23 mouse cellular contexts compared by ENCODE assay signal in the genomic region with DNA sequence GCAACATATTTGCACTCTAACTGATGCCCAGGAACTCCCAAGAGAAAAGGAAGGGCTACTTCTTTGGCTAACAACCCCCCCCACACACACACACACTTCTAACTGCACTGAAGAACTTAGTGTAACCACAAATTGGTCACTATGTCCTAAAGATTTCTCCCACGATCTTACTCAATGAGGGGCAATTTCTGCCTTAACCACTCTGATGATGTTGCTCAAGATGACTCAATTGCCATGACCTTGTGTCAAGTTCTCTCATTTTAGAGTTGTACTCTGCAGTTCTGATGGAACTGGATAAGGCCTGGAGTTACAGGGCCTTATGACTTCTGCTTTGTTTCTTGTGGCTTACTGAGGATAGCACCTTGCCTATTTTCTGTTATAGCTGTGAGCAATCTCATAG.
DNase-seq lines count a peak whose midpoint lies in the region; ATAC-seq and TF ChIP-seq lines count a peak whose summit lies in the region.
"Had no signal": no experiment of that assay in that cellular context is flagged by ENCODE, and none has a peak within 500 bp of the region (broad histone marks: within the 10 kb centered on the region; RNA-seq: fewer than 3 reads in every experiment).

No protein-coding gene starts in this region.

- H3K4me2 ChIP-seq in forebrain, postnatal 0 days (ENCODE audit: low read depth), result no peak overlapping the region
- H3K4me2 ChIP-seq: embryonic facial prominence, embryonic 13.5 days; forebrain, embryonic 13.5 days; hindbrain, embryonic 12.5 days had no signal

- 82% methylated on average over 1 of the region's 1 CpGs for WGBS in forebrain, postnatal 0 days
- 82% methylated on average over 1 of the region's 1 CpGs for WGBS in limb, embryonic 10.5 days

- no peak overlapping the region for H3K4me3 ChIP-seq in forebrain, postnatal 0 days (ENCODE audit: low read depth, low read length)
- H3K4me3 ChIP-seq in limb, embryonic 10.5 days, result no peak overlapping the region
- H3K4me3 ChIP-seq: embryonic facial prominence, embryonic 13.5 days; forebrain, embryonic 13.5 days; gastrocnemius, adult 2 months; heart, embryonic 10.5 days; hindbrain, embryonic 12.5 days had no signal

- no peak for TF ChIP-seq CTCF in forebrain, postnatal 0 days (IDR thresholded peaks at IDR 0.05; ENCODE audit: low read depth)

- DNase-seq in 3T3-L1 (ENCODE audit: low read depth, low spot score), result peak; percentile 22
- DNase-seq in 416B (ENCODE audit: low read depth), result peak; percentile 83
- DNase-seq in c-Kit-positive CD71-negative TER-119-negative erythroid progenitor cells, embryonic 14.5 days (ENCODE audit: low read depth), result peak; percentile 16
- no peak for DNase-seq in forebrain, postnatal 0 days
- DNase-seq in cerebellum, adult 8-10 months, result no peak
- DNase-seq in limb, embryonic 10.5 days (ENCODE audit: low spot score), result no peak
- DNase-seq: adrenal gland, adult 8-10 months; cerebellum, adult 2 months; cerebellum, postnatal 25 days; gastrocnemius, adult 2 months; gastrocnemius, postnatal 36 days; heart, adult 18-20 months; heart, postnatal 10 days; heart, postnatal 4 days had no signal

- H3K4me1 ChIP-seq in forebrain, postnatal 0 days (ENCODE audit: insufficient read depth), result no peaks in the 10 kb centered on the region
- H3K4me1 ChIP-seq in limb, embryonic 10.5 days, result no peaks in the 10 kb centered on the region
- H3K4me1 ChIP-seq: embryonic facial prominence, embryonic 13.5 days; forebrain, embryonic 13.5 days; heart, embryonic 10.5 days; hindbrain, embryonic 12.5 days had no signal

- H3K27me3 ChIP-seq in forebrain, postnatal 0 days (ENCODE audit: insufficient read depth, low read length), result no peaks in the 10 kb centered on the region
- no peaks in the 10 kb centered on the region for H3K27me3 ChIP-seq in limb, embryonic 10.5 days (ENCODE audit: low read depth, poor library complexity, severe bottlenecking)
- H3K27me3 ChIP-seq: embryonic facial prominence, embryonic 13.5 days; forebrain, embryonic 13.5 days; hindbrain, embryonic 12.5 days had no signal

- no peaks in the 10 kb centered on the region for H3K36me3 ChIP-seq in forebrain, postnatal 0 days (ENCODE audit: insufficient read depth)
- H3K36me3 ChIP-seq in limb, embryonic 10.5 days, result no peaks in the 10 kb centered on the region
- H3K36me3 ChIP-seq: embryonic facial prominence, embryonic 13.5 days; heart, embryonic 10.5 days; hindbrain, embryonic 12.5 days had no signal

- no peaks in the 10 kb centered on the region for H3K9me3 ChIP-seq in forebrain, postnatal 0 days (ENCODE audit: low read length)
- H3K9me3 ChIP-seq in limb, embryonic 10.5 days (replicated peaks), result no peaks in the 10 kb centered on the region
- H3K9me3 ChIP-seq: embryonic facial prominence, embryonic 13.5 days; forebrain, embryonic 13.5 days; heart, embryonic 10.5 days; hindbrain, embryonic 12.5 days had no signal

- H3K27ac ChIP-seq in forebrain, postnatal 0 days (ENCODE audit: low read depth, low read length), result no peak overlapping the region
- no peak overlapping the region for H3K27ac ChIP-seq in limb, embryonic 10.5 days
- H3K27ac ChIP-seq: embryonic facial prominence, embryonic 13.5 days; forebrain, embryonic 13.5 days; gastrocnemius, adult 2 months; heart, embryonic 10.5 days; hindbrain, embryonic 12.5 days had no signal

- ATAC-seq in megakaryocyte, adult 5-6 weeks (ENCODE audit: poor library complexity, severe bottlenecking), result peak; percentile 91
- ATAC-seq in forebrain, postnatal 0 days, result no peak
- ATAC-seq: activated CD4-positive, CD25-positive, alpha-beta regulatory T cell, adult 4 months; forebrain, embryonic 13.5 days; hindbrain, embryonic 16.5 days; inflammation-experienced regulatory T-cells, adult 6 months; intestine, postnatal 0 days had no signal

- no peak overlapping the region for H3K9ac ChIP-seq in forebrain, postnatal 0 days
- H3K9ac ChIP-seq: embryonic facial prominence, embryonic 13.5 days; forebrain, embryonic 13.5 days; hindbrain, embryonic 12.5 days had no signal

Comparison
In these comparisons a context has a peak if more than half of its experiments do, and no peak if none do; other contexts are left out.
1. DNase-seq: peak in 3T3-L1 (single experiment), 416B (single experiment) and c-Kit-positive CD71-negative TER-119-negative erythroid progenitor cells, embryonic 14.5 days (single experiment); none in forebrain, postnatal 0 days (single experiment), cerebellum, adult 8-10 months (single experiment) and limb, embryonic 10.5 days (single experiment).